Comparison of ENCODE assay signal across 11 mouse cellular contexts in the genomic region with DNA sequence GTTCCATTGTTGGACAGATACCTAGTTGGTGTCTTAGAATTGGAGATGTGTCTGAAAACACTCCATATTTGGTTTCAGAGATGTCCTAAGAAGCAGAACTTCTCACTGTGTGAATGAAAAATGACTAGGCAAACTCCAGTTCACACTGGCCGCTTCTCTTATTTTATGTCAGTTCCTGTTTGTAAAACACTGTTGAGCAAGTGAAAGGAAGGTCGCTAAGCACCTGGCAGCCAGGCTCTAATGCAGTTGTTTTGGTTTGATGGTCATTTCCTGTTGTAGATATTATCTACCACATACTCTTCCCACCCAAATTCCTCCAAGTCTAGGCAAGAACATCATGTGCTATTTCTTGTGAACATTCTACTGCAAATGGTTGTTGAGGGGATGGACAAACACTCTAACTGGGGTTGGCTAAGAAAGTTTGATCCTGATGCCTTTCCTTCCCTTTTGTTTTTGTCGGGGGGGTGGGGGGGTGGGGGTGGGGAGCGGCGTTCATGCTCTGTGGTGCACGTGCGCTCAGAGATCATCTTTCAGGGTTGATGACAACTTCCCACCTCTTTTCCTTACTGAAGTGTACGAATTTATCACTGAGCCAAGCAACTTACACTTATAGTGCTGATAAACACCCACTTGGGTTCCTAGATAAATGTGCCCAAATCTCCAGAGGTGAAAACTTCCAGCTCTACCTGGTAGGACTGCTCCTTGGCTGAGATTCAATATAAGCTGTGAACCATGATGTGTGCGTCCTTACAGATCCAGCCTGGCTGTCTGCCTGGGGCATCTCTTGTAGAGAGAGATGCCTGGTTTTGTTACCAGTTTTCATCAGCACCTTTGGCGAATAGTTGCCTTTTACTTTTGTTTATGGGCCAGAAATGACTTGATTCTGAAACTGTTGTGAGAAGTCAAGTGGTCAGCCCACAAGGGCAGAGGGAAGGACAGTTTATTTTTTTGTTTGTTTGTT. TPM values are rescaled to one million over a fixed set of nuclear protein-coding genes. Genes with fewer than 3 reads are reported as not detected.
DNase-seq lines count a peak whose midpoint lies in the region; ATAC-seq and TF ChIP-seq lines count a peak whose summit lies in the region.
"Had no signal": no experiment of that assay in that cellular context is flagged by ENCODE, and none has a peak within 500 bp of the region (broad histone marks: within the 10 kb centered on the region; RNA-seq: fewer than 3 reads in every experiment).

No protein-coding gene starts in this region.

- no peak overlapping the region for H3K4me3 ChIP-seq in heart, embryonic 11.5 days (ENCODE audit: low read depth, low read length)
- no peak overlapping the region for H3K4me3 ChIP-seq in small intestine, adult 2 months (ENCODE audit: low read depth, low read length)
- H3K4me3 ChIP-seq in hindbrain, embryonic 10.5 days = no peak overlapping the region

- WGBS in heart, embryonic 11.5 days (ENCODE audit: insufficient replicate concordance) = 57% methylated on average over 10 of the region's 10 CpGs
- WGBS in small intestine, adult 2 months = 62% methylated on average over 10 of the region's 10 CpGs
- WGBS in hindbrain, embryonic 10.5 days = 77% methylated on average over 10 of the region's 10 CpGs

- H3K4me1 ChIP-seq in heart, embryonic 11.5 days (ENCODE audit: control insufficient read depth, insufficient read depth, low read length) = peaks cover 12% of the 10 kb centered on the region
- H3K4me1 ChIP-seq in small intestine, adult 2 months (ENCODE audit: control insufficient read depth, insufficient read depth, insufficient read length, low read length) = peaks cover 12% of the 10 kb centered on the region
- H3K4me1 ChIP-seq in hindbrain, embryonic 10.5 days (replicated peaks) = peaks cover 26% of the 10 kb centered on the region

- ATAC-seq in heart, embryonic 11.5 days (replicated peaks; ENCODE audit: insufficient number of reproducible peaks, low FRiP score, low TSS enrichment) = no peak
- peak; percentile 32 for ATAC-seq in inflammation-experienced regulatory T-cells, adult 6 months

- TF ChIP-seq CTCF in small intestine, adult 2 months (IDR thresholded peaks at IDR 0.05; ENCODE audit: extremely low read depth, insufficient read length, insufficient replicate concordance, low read depth, low read length) = no peak

- peaks cover 10% of the 10 kb centered on the region for H3K36me3 ChIP-seq in heart, embryonic 11.5 days (ENCODE audit: control insufficient read depth, insufficient read depth, low read length)
- H3K36me3 ChIP-seq in small intestine, adult 2 months (ENCODE audit: control insufficient read depth, insufficient read depth, low read length) = peaks cover 13% of the 10 kb centered on the region
- H3K36me3 ChIP-seq in hindbrain, embryonic 10.5 days = peaks cover 18% of the 10 kb centered on the region

- no peaks in the 10 kb centered on the region for H3K27me3 ChIP-seq in heart, embryonic 11.5 days (ENCODE audit: control insufficient read depth, insufficient read depth, low read length)
- no peaks in the 10 kb centered on the region for H3K27me3 ChIP-seq in small intestine, adult 2 months (ENCODE audit: control insufficient read depth, insufficient read depth, low read length)
- peaks cover 13% of the 10 kb centered on the region; the same call in 1 of the 2 replicates for H3K27me3 ChIP-seq in hindbrain, embryonic 10.5 days (ENCODE audit: insufficient read depth, poor library complexity, severe bottlenecking)

- H3K27ac ChIP-seq in heart, embryonic 11.5 days (ENCODE audit: low read depth, low read length) = no peak overlapping the region
- H3K27ac ChIP-seq in small intestine, adult 2 months (ENCODE audit: insufficient read depth, low read depth, low read length) = peak overlapping the region; percentile 86
- no peak overlapping the region for H3K27ac ChIP-seq in hindbrain, embryonic 10.5 days

- no peak overlapping the region for H3K9ac ChIP-seq in heart, embryonic 11.5 days (ENCODE audit: low read depth, low read length)

- peak; percentile 95 for DNase-seq in heart, adult 11 months
- peak; percentile 33 to 52 for DNase-seq in spleen, postnatal 36 days (ENCODE audit: low spot score in 2 of 2)
- DNase-seq in spleen, adult 18-20 months = no peak
- DNase-seq in kidney, postnatal 4 days = no peak
- no peak for DNase-seq in hindbrain, embryonic 10.5 days (ENCODE audit: low spot score)
- DNase-seq: cerebellum, adult 18-20 months; gastrocnemius, postnatal 14 days; kidney, adult 9 months had no signal

- no peak overlapping the region for H3K4me2 ChIP-seq in heart, embryonic 11.5 days

- no peaks in the 10 kb centered on the region for H3K9me3 ChIP-seq in heart, embryonic 11.5 days (replicated peaks; ENCODE audit: control insufficient read depth, low read length)
- H3K9me3 ChIP-seq in hindbrain, embryonic 10.5 days = 0 out of 2 replicates have a peak, but pooled peaks cover 3% of the 10 kb centered on the region

- no peak for TF ChIP-seq POLR2A in small intestine, adult 2 months (IDR thresholded peaks at IDR 0.05; ENCODE audit: low read depth, low read length)

RNA-seq across cellular contexts. Expression of gene Preb, which starts 1.7 kb away (rescaled TPM):
- polyA plus RNA-seq in heart, embryonic 11.5 days (2014; fragmentation: Nextera tagmentation; extraction: Ambion mirVana) = 69.1 and 70.2 TPM in 2 replicates
- polyA plus RNA-seq in inflammation-experienced regulatory T-cells, adult 6 months (2017; shearing (Covaris generic)) = 10 to 100 TPM; 56.7 to 79.6 (median 69.0) TPM
- polyA plus RNA-seq in small intestine, adult 2 months (2012; rRNA removed) = 249 and 335 TPM in 2 replicates
- 147 and 152 TPM in 2 replicates for polyA plus RNA-seq in hindbrain, embryonic 10.5 days (2016; fragmentation: Nextera tagmentation; extraction: Ambion mirVana)

RNA-seq across cellular contexts. Expression of gene Tcf23, which starts 6.6 kb away (rescaled TPM):
- polyA plus RNA-seq in heart, embryonic 11.5 days (2014; fragmentation: Nextera tagmentation; extraction: Ambion mirVana) = 0.04 and 0.15 TPM in 2 replicates
- polyA plus RNA-seq in inflammation-experienced regulatory T-cells, adult 6 months (2017; shearing (Covaris generic)) = not detected
- polyA plus RNA-seq in small intestine, adult 2 months (2012; rRNA removed) = 0.44 and 2.0 TPM in 2 replicates
- not detected in 2 replicates for polyA plus RNA-seq in hindbrain, embryonic 10.5 days (2016; fragmentation: Nextera tagmentation; extraction: Ambion mirVana)

RNA-seq across cellular contexts. Expression of gene Cgref1, which starts 16.4 kb away (rescaled TPM):
- polyA plus RNA-seq in heart, embryonic 11.5 days (2014; fragmentation: Nextera tagmentation; extraction: Ambion mirVana) = 4.4 and 5.4 TPM in 2 replicates
- polyA plus RNA-seq in inflammation-experienced regulatory T-cells, adult 6 months (2017; shearing (Covaris generic)) = not detected
- polyA plus RNA-seq in small intestine, adult 2 months (2012; rRNA removed) = 219 and 481 TPM in 2 replicates
- polyA plus RNA-seq in hindbrain, embryonic 10.5 days (2016; fragmentation: Nextera tagmentation; extraction: Ambion mirVana) = 3.7 and 6.7 TPM in 2 replicates

RNA-seq across cellular contexts. Expression of gene Khk, which starts 40.6 kb away (rescaled TPM):
- polyA plus RNA-seq in heart, embryonic 11.5 days (2014; fragmentation: Nextera tagmentation; extraction: Ambion mirVana) = 10.1 and 11.3 TPM in 2 replicates
- 10 to 100 TPM; 10.8 to 26.3 (median 24.3) TPM for polyA plus RNA-seq in inflammation-experienced regulatory T-cells, adult 6 months (2017; shearing (Covaris generic))
- 285 and 579 TPM in 2 replicates for polyA plus RNA-seq in small intestine, adult 2 months (2012; rRNA removed)
- polyA plus RNA-seq in hindbrain, embryonic 10.5 days (2016; fragmentation: Nextera tagmentation; extraction: Ambion mirVana) = 7.2 and 8.0 TPM in 2 replicates

RNA-seq across cellular contexts. Expression of gene Emilin1, which starts 48.6 kb away (rescaled TPM):
- 90.5 and 123 TPM in 2 replicates for polyA plus RNA-seq in heart, embryonic 11.5 days (2014; fragmentation: Nextera tagmentation; extraction: Ambion mirVana)
- polyA plus RNA-seq in inflammation-experienced regulatory T-cells, adult 6 months (2017; shearing (Covaris generic)) = under 1 TPM in 1 of 3 experiments, not detected in 2; 0.84 TPM
- polyA plus RNA-seq in small intestine, adult 2 months (2012; rRNA removed) = 51.8 and 81.9 TPM in 2 replicates
- polyA plus RNA-seq in hindbrain, embryonic 10.5 days (2016; fragmentation: Nextera tagmentation; extraction: Ambion mirVana) = 85.1 and 87.4 TPM in 2 replicates

Comparison
In these comparisons a context has a peak if more than half of its experiments do, and no peak if none do; other contexts are left out.
1. DNase-seq: peak in heart, adult 11 months (single experiment) and spleen, postnatal 36 days (2 of 2); none in spleen, adult 18-20 months (0 of 2), kidney, postnatal 4 days (0 of 2) and hindbrain, embryonic 10.5 days (single experiment).
2. RNA of gene Cgref1, which starts 16.4 kb away (polyA plus RNA-seq): 219 to 481 TPM in small intestine, adult 2 months; 3.7 to 6.7 TPM in hindbrain, embryonic 10.5 days, 4.4 to 5.4 TPM in heart, embryonic 11.5 days and not detected in inflammation-experienced regulatory T-cells, adult 6 months; every median in the first group is over 10 times any median in the second.